Mouse (Mus musculus): ENCODE results near the gene Zfp365. TPM values are rescaled to one million over a fixed set of nuclear protein-coding genes. Genes with fewer than 3 reads are reported as not detected.
A peak's percentile ranks its signal among the peaks of the same experiment; 100 is the strongest.

Gene Zfp365
- polyA plus RNA-seq, 1 experiment from 2014 or later: 0.43 TPM

DNA sequence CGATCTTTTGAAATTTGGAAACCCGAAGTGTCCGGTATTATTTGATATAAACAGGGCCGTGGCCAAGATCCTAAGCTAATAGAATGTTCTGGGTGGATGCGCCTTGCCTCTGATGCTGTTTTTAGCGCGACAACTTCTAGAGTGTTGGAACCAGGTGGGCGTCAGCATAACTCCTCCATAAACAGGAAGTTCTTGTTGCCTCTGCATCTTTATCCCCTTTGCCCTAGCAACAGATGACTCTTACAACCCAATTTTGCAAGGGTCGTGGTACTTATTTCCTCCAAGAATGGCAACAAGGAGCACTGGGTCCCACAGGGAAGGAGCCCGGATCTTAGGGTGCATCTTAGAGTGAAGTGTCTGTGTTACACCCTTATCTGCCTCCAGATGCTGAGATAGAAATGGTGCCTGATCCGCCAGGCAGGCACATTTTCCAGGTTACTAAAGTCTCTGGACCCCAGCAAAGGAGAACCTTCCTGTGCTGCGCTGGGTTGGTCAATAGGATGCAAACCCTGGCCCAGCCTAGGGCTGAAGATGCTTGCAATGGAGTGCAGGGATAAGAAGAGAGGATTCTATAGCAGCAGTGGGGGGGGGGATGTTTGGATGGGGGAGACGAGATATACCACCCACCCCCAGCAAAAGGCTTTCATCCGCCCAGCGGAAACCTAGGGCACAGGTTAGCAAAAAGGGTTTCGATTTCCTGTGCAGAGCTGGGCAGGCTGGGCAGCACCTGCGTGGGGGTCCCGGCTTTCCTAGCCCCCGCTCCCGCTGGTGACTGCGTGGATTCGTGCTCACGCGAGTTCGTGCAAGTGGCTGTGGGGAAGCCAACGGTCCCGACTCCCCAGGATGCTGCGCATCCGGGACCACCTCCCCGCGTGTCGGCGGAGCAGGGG, 770 bp downstream of the Zfp365 start:
- 0 out of 2 replicates have a peak, but pooled peaks cover 5% of the 10 kb centered on the region for H3K4me1 ChIP-seq (ENCODE audit: control insufficient read depth, insufficient read depth, low read length)
- peaks cover 3% of the 10 kb centered on the region; the same call in 1 of the 2 replicates for H3K9me3 ChIP-seq (replicated peaks; ENCODE audit: control insufficient read depth, low read length)
- H3K27me3 ChIP-seq (ENCODE audit: control insufficient read depth, insufficient read depth, low read length): peaks cover 7% of the 10 kb centered on the region; the same call in 1 of the 2 replicates
- peak overlapping the region; percentile 74 for H3K9ac ChIP-seq (ENCODE audit: low read length)
- H3K4me2 ChIP-seq (ENCODE audit: low read depth, low read length): peak overlapping the region; percentile 100
- ATAC-seq (replicated peaks; ENCODE audit: extremely low read depth, insufficient read depth, low FRiP score): peak; percentile 23
- H3K4me3 ChIP-seq (ENCODE audit: low read length): peak overlapping the region; percentile 81
- no peaks in the 10 kb centered on the region for H3K36me3 ChIP-seq (ENCODE audit: control insufficient read depth, insufficient read depth)
- 19% methylated on average over 33 of the region's 33 CpGs for WGBS
- H3K27ac ChIP-seq (ENCODE audit: low read length): no peak overlapping the region

DNA sequence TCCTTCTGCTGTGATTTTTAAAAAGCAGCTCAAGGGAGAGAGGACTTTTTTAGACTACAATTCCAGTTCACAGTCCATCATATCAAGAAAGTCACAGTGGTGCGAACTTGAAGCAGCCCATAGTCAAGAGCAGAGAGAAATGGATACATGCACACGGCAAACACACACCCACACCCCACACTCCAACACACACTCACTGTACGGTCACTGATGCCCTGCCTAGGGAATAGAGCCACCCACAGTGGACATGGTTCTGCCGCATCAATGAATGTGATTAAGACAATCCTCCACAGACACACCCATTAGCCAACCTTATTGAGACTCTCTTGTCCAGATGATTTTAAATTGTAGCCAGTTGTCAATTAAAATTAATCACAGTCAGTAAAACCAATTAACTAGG, 4.5 kb downstream of the Zfp365 start:
- whole genome bisulfite sequencing: 92% methylated on average over 4 of the region's 4 CpGs
- no peak overlapping the region for H3K4me3 ChIP-seq (ENCODE audit: low read length)
- no peaks in the 10 kb centered on the region for H3K36me3 ChIP-seq (ENCODE audit: control insufficient read depth, insufficient read depth)
- no peak overlapping the region for H3K9ac ChIP-seq (ENCODE audit: low read length)
- ATAC-seq (replicated peaks; ENCODE audit: extremely low read depth, insufficient read depth, low FRiP score): no peak
- 0 out of 2 replicates have a peak, but pooled peaks cover 5% of the 10 kb centered on the region for H3K4me1 ChIP-seq (ENCODE audit: control insufficient read depth, insufficient read depth, low read length)
- no peak overlapping the region for H3K4me2 ChIP-seq (ENCODE audit: low read depth, low read length)
- H3K9me3 ChIP-seq (replicated peaks; ENCODE audit: control insufficient read depth, low read length): no peaks in the 10 kb centered on the region
- peaks cover 7% of the 10 kb centered on the region; the same call in 1 of the 2 replicates for H3K27me3 ChIP-seq (ENCODE audit: control insufficient read depth, insufficient read depth, low read length)
- H3K27ac ChIP-seq (ENCODE audit: low read length): no peak overlapping the region

DNA sequence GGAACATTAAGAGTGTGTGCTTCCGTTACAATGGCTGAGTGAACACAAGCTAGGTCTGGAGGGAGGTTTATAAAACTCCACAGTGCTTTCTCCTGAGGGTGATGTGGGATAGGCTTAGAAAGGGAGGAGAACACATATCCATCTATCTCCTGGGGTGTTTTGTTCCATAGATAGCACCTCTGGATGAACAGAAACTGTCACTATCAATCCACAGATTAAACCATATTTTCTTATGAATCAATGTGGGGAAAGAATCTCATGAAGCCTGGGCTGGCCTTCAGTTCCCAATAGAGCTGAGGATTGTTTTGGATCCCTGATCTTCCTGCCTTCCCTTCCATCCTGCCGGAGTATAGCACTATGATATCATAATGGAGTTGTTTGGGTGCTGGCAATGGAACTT, 5.5 kb downstream of the Zfp365 start:
- Histone ChIP-seq H3K36me3 (ENCODE audit: control insufficient read depth, insufficient read depth) (no peaks in the 10 kb centered on the region), H3K4me1 (ENCODE audit: control insufficient read depth, insufficient read depth, low read length) (0 out of 2 replicates have a peak, but pooled peaks cover 3% of the 10 kb centered on the region), H3K4me3 (ENCODE audit: low read length) (no peak overlapping the region), H3K4me2 (ENCODE audit: low read depth, low read length) (no peak overlapping the region), H3K9ac (ENCODE audit: low read length) (no peak overlapping the region), H3K9me3 (replicated peaks; ENCODE audit: control insufficient read depth, low read length) (no peaks in the 10 kb centered on the region), H3K27ac (ENCODE audit: low read length) (no peak overlapping the region), H3K27me3 (ENCODE audit: control insufficient read depth, insufficient read depth, low read length) (peaks cover 7% of the 10 kb centered on the region; the same call in 1 of the 2 replicates)
- WGBS: 76% methylated on average over 2 of the region's 2 CpGs
- ATAC-seq (replicated peaks; ENCODE audit: extremely low read depth, insufficient read depth, low FRiP score): no peak

DNA sequence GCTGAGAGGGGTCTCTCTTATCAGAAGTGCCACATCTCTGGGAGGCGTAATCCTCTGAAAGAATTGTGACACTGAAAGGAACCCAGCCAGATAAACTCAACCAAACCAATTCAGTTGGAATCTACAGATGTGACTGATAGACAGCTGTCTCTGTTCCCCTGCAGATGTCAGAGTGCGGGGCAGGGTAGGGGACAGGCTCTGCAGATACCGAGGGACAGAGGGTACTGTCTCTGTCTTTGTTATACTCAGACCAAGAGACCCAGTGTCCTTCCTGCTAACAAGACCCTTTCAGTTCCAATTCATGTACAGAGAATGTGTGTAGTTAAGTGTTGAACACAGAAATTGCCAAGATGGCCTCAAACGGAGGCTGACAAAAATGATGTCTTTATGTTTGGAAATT, 6.4 kb downstream of the Zfp365 start:
- no peaks in the 10 kb centered on the region for H3K9me3 ChIP-seq (replicated peaks; ENCODE audit: control insufficient read depth, low read length)
- no peak overlapping the region for H3K9ac ChIP-seq (ENCODE audit: low read length)
- H3K27ac ChIP-seq (ENCODE audit: low read length): no peak overlapping the region
- no peaks in the 10 kb centered on the region for H3K4me1 ChIP-seq (ENCODE audit: control insufficient read depth, insufficient read depth, low read length)
- ATAC-seq (replicated peaks; ENCODE audit: extremely low read depth, insufficient read depth, low FRiP score): no peak
- H3K4me2 ChIP-seq (ENCODE audit: low read depth, low read length): no peak overlapping the region
- no peaks in the 10 kb centered on the region for H3K27me3 ChIP-seq (ENCODE audit: control insufficient read depth, insufficient read depth, low read length)
- no peak overlapping the region for H3K4me3 ChIP-seq (ENCODE audit: low read length)
- 67% methylated on average over 4 of the region's 4 CpGs for WGBS
- no peaks in the 10 kb centered on the region for H3K36me3 ChIP-seq (ENCODE audit: control insufficient read depth, insufficient read depth)

DNA sequence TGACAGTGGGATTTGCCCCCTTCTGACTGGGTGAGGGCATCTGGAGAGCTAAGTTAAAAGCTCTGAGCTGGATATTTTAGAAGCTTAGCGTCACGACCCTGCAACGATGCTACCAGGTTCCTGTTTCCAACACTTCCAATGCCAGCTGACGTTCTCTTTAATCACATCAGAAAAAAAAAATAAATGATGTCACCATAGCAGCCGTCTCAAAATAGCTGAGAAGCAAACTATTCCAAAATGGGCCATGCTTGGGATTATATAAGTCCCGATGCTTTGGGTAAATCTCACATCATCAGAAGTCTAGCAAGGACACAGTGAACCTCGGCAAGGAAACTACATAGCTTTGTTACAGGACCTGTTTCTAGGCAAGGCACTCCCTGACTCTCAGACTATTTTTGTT, 9.1 kb downstream of the Zfp365 start:
- H3K4me1 ChIP-seq (ENCODE audit: control insufficient read depth, insufficient read depth, low read length): no peaks in the 10 kb centered on the region
- ATAC-seq (replicated peaks; ENCODE audit: extremely low read depth, insufficient read depth, low FRiP score): no peak
- WGBS: 59% methylated on average over 7 of the region's 7 CpGs
- H3K9ac ChIP-seq (ENCODE audit: low read length): no peak overlapping the region
- H3K4me3 ChIP-seq (ENCODE audit: low read length): no peak overlapping the region
- no peaks in the 10 kb centered on the region for H3K9me3 ChIP-seq (replicated peaks; ENCODE audit: control insufficient read depth, low read length)
- no peaks in the 10 kb centered on the region for H3K36me3 ChIP-seq (ENCODE audit: control insufficient read depth, insufficient read depth)
- no peak overlapping the region for H3K4me2 ChIP-seq (ENCODE audit: low read depth, low read length)
- H3K27ac ChIP-seq (ENCODE audit: low read length): no peak overlapping the region
- H3K27me3 ChIP-seq (ENCODE audit: control insufficient read depth, insufficient read depth, low read length): no peaks in the 10 kb centered on the region

GRCm38 (mm10) chr10:67901179-67901578, 11.3 kb downstream of the Zfp365 start:
- ATAC-seq (replicated peaks; ENCODE audit: extremely low read depth, insufficient read depth, low FRiP score): no peak
- H3K9me3 ChIP-seq (replicated peaks; ENCODE audit: control insufficient read depth, low read length): no peaks in the 10 kb centered on the region
- 38% methylated on average over 5 of the region's 5 CpGs for WGBS
- no peak overlapping the region for H3K27ac ChIP-seq (ENCODE audit: low read length)
- no peaks in the 10 kb centered on the region for H3K27me3 ChIP-seq (ENCODE audit: control insufficient read depth, insufficient read depth, low read length)
- H3K4me3 ChIP-seq (ENCODE audit: low read length): no peak overlapping the region
- no peak overlapping the region for H3K4me2 ChIP-seq (ENCODE audit: low read depth, low read length)
- no peak overlapping the region for H3K9ac ChIP-seq (ENCODE audit: low read length)
- no peaks in the 10 kb centered on the region for H3K4me1 ChIP-seq (ENCODE audit: control insufficient read depth, insufficient read depth, low read length)
- no peaks in the 10 kb centered on the region for H3K36me3 ChIP-seq (ENCODE audit: control insufficient read depth, insufficient read depth)

- Histone ChIP-seq H3K4me3 (ENCODE audit: low read length) (no peak overlapping the region), H3K9me3 (replicated peaks; ENCODE audit: control insufficient read depth, low read length) (no peaks in the 10 kb centered on the region), H3K36me3 (ENCODE audit: control insufficient read depth, insufficient read depth) (no peaks in the 10 kb centered on the region), H3K9ac (ENCODE audit: low read length) (no peak overlapping the region), H3K4me1 (ENCODE audit: control insufficient read depth, insufficient read depth, low read length) (no peaks in the 10 kb centered on the region), H3K4me2 (ENCODE audit: low read depth, low read length) (no peak overlapping the region), H3K27ac (ENCODE audit: low read length) (no peak overlapping the region), H3K27me3 (ENCODE audit: control insufficient read depth, insufficient read depth, low read length) (no peaks in the 10 kb centered on the region)
- no peak for ATAC-seq (replicated peaks; ENCODE audit: extremely low read depth, insufficient read depth, low FRiP score)
- WGBS: 66% methylated on average over 4 of the region's 4 CpGs
Observed at GRCm38 (mm10) chr10:67898949-67899675, 13.3 kb downstream of the Zfp365 start.

DNA sequence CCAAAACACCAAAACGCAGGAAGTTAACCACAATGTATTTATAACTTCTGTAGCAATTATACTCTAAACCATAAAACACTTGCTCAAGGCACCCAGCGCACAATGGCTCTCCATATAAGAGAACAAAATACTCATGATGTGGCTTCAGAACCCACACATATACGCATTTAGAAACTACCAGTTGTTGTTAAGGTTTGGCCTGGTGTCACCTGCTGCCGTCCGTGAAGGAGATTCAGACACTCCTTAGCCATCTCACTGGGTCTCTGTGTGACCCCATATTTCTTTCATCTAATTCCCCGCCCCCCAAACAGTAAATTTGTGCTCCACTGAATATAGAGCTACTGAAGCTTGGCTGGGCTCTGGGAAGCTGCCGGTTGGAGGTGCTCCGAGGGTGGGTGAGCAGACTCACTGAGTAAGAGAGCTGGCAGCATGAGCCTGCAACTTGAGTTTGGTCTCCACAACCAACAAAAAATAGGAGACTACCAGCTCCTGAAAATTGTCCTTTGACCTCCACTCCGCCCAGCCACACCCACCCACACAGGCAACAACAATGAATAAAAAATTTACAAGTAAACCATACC, 14.0 kb downstream of the Zfp365 start:
- ATAC-seq (replicated peaks; ENCODE audit: extremely low read depth, insufficient read depth, low FRiP score): no peak
- Histone ChIP-seq H3K27ac (ENCODE audit: low read length) (no peak overlapping the region), H3K9me3 (replicated peaks; ENCODE audit: control insufficient read depth, low read length) (no peaks in the 10 kb centered on the region), H3K4me3 (ENCODE audit: low read length) (no peak overlapping the region), H3K4me1 (ENCODE audit: control insufficient read depth, insufficient read depth, low read length) (no peaks in the 10 kb centered on the region), H3K4me2 (ENCODE audit: low read depth, low read length) (no peak overlapping the region), H3K36me3 (ENCODE audit: control insufficient read depth, insufficient read depth) (no peaks in the 10 kb centered on the region), H3K27me3 (ENCODE audit: control insufficient read depth, insufficient read depth, low read length) (no peaks in the 10 kb centered on the region), H3K9ac (ENCODE audit: low read length) (no peak overlapping the region)
- 88% methylated on average over 9 of the region's 9 CpGs for WGBS

GRCm38 (mm10) chr10:67897281-67897680, 15.2 kb downstream of the Zfp365 start:
- no peak overlapping the region for H3K4me3 ChIP-seq (ENCODE audit: low read length)
- 82% methylated on average over 6 of the region's 6 CpGs for WGBS
- no peaks in the 10 kb centered on the region for H3K27me3 ChIP-seq (ENCODE audit: control insufficient read depth, insufficient read depth, low read length)
- H3K4me1 ChIP-seq (ENCODE audit: control insufficient read depth, insufficient read depth, low read length): no peaks in the 10 kb centered on the region
- H3K9me3 ChIP-seq (replicated peaks; ENCODE audit: control insufficient read depth, low read length): no peaks in the 10 kb centered on the region
- no peak overlapping the region for H3K4me2 ChIP-seq (ENCODE audit: low read depth, low read length)
- no peak overlapping the region for H3K27ac ChIP-seq (ENCODE audit: low read length)
- ATAC-seq (replicated peaks; ENCODE audit: extremely low read depth, insufficient read depth, low FRiP score): no peak
- H3K36me3 ChIP-seq (ENCODE audit: control insufficient read depth, insufficient read depth): no peaks in the 10 kb centered on the region
- no peak overlapping the region for H3K9ac ChIP-seq (ENCODE audit: low read length)

All from heart, embryonic 16.5 days (tissue).